Mouse (Mus musculus): ENCODE measurements around the gene Vps9d1. TPM values are rescaled to one million over a fixed set of nuclear protein-coding genes. Genes with fewer than 3 reads are reported as not detected.
"Not testable (repeated sequence)": the region's sequence is repeated elsewhere in the genome, so short reads cannot be mapped to it uniquely, and the experiment has no call there.

Gene Vps9d1
- polyA plus RNA-seq, 1 experiment from 2014 or later, result 29.4 TPM

- H3K4me1 ChIP-seq, result no peaks in the 10 kb centered on the region
- peaks cover 46% of the 10 kb centered on the region for H3K36me3 ChIP-seq
- H3K9me3 ChIP-seq, result no peaks in the 10 kb centered on the region
- H3K27me3 ChIP-seq, result no peaks in the 10 kb centered on the region
- H3K4me2 ChIP-seq, result no peak overlapping the region
- H3K9ac ChIP-seq, result no peak overlapping the region
- H3K4me3 ChIP-seq, result no peak overlapping the region
- ATAC-seq (ENCODE audit: insufficient number of reproducible peaks, low FRiP score, low TSS enrichment, low read depth), result no peak
- no peak overlapping the region for H3K27ac ChIP-seq
- WGBS, result 84% methylated on average over 3 of the region's 3 CpGs
Measured at GRCm38 (mm10) chr8:123203571-123203970, 50.6 kb downstream of the Vps9d1 start.

- H3K4me2 ChIP-seq, result no peak overlapping the region
- H3K4me1 ChIP-seq, result no peaks in the 10 kb centered on the region
- 25% methylated on average over 5 of the region's 5 CpGs for WGBS
- H3K4me3 ChIP-seq, result no peak overlapping the region
- H3K9me3 ChIP-seq, result no peaks in the 10 kb centered on the region
- peaks cover 33% of the 10 kb centered on the region for H3K36me3 ChIP-seq
- H3K9ac ChIP-seq, result no peak overlapping the region
- no peaks in the 10 kb centered on the region for H3K27me3 ChIP-seq
- no peak for ATAC-seq (ENCODE audit: insufficient number of reproducible peaks, low FRiP score, low TSS enrichment, low read depth)
- no peak overlapping the region for H3K27ac ChIP-seq
Measured at GRCm38 (mm10) chr8:123202288-123202687, 51.9 kb downstream of the Vps9d1 start.

DNA sequence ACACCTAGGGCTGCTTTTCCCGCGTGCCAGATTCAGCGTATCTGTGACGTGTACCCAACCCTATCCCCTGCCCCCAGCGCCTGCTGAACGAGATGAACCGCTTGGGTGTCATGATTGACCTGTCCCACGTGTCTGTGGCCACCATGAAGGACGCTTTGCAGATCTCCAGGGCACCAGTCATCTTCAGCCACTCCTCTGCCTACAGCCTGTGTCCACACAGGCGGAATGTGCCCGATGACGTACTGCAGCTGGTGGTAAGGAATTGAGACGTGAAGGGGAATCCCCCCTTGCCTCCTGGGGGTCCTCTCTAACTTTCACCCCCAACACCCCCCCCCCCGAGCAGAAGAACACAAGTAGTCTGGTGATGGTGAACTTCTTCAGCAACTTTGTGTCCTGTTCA, 54.3 kb downstream of the Vps9d1 start:
- peaks cover 12% of the 10 kb centered on the region for H3K36me3 ChIP-seq
- WGBS, result 66% methylated on average over 14 of the region's 14 CpGs
- H3K27ac ChIP-seq, result no peak overlapping the region
- H3K27me3 ChIP-seq, result no peaks in the 10 kb centered on the region
- no peaks in the 10 kb centered on the region for H3K9me3 ChIP-seq
- H3K4me3 ChIP-seq, result no peak overlapping the region
- no peaks in the 10 kb centered on the region for H3K4me1 ChIP-seq
- no peak overlapping the region for H3K4me2 ChIP-seq
- ATAC-seq (ENCODE audit: insufficient number of reproducible peaks, low FRiP score, low TSS enrichment, low read depth), result no peak
- no peak overlapping the region for H3K9ac ChIP-seq

DNA sequence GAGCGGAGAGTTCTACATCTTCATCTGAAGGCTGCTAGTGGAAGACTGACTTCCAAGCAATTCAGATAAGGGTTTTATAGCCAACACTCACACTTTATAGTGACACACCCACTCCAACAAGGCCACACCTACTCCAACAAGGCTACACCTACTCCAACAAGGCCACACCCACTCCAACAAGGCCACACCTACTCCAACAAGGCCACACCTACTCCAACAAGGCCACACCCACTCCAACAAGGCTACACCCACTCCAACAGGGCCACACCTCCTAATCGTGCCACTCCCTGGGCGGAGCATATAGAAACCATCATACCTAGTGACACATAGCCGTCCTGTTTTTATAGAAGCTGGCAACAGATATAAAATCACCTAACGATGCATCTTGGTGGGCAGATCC, 57.1 kb downstream of the Vps9d1 start:
- H3K27me3 ChIP-seq; H3K9me3 ChIP-seq; H3K4me1 ChIP-seq; H3K36me3 ChIP-seq; H3K9ac ChIP-seq; H3K4me3 ChIP-seq; H3K4me2 ChIP-seq; ATAC-seq (ENCODE audit: insufficient number of reproducible peaks, low FRiP score, low TSS enrichment, low read depth); H3K27ac ChIP-seq: not testable (repeated sequence)
- 69% methylated on average over 5 of the region's 5 CpGs for WGBS

- H3K9me3 ChIP-seq, result no peaks in the 10 kb centered on the region
- H3K27me3 ChIP-seq, result no peaks in the 10 kb centered on the region
- H3K9ac ChIP-seq, result no peak overlapping the region
- no peak overlapping the region for H3K4me3 ChIP-seq
- H3K27ac ChIP-seq, result no peak overlapping the region
- H3K36me3 ChIP-seq, result no peaks in the 10 kb centered on the region
- ATAC-seq (ENCODE audit: insufficient number of reproducible peaks, low FRiP score, low TSS enrichment, low read depth), result no peak
- 85% methylated on average over 9 of the region's 9 CpGs for WGBS
- no peak overlapping the region for H3K4me2 ChIP-seq
- peaks cover 6% of the 10 kb centered on the region for H3K4me1 ChIP-seq
Measured at GRCm38 (mm10) chr8:123193771-123194170, 60.4 kb downstream of the Vps9d1 start.

Other genes starting within 250 kb of the Vps9d1 start
- 44.8 and 45.3 TPM in 2 replicates for gene Ankrd11, start 212.1 kb downstream of the Vps9d1 start, polyA plus RNA-seq (2015; fragmentation: Nextera tagmentation; extraction: Ambion mirVana)
- 33.4 and 38.5 TPM in 2 replicates for gene Spg7, start 191.4 kb downstream of the Vps9d1 start, polyA plus RNA-seq (2015; fragmentation: Nextera tagmentation; extraction: Ambion mirVana)
- gene Rpl13, start 152.0 kb downstream of the Vps9d1 start, polyA plus RNA-seq (2015; fragmentation: Nextera tagmentation; extraction: Ambion mirVana), result 1,386 and 1,581 TPM in 2 replicates
- 0.84 and 1.2 TPM in 2 replicates for gene Cpne7, start 137.0 kb downstream of the Vps9d1 start, polyA plus RNA-seq (2015; fragmentation: Nextera tagmentation; extraction: Ambion mirVana)
- gene Sult5a1, start 96.0 kb downstream of the Vps9d1 start, polyA plus RNA-seq (2015; fragmentation: Nextera tagmentation; extraction: Ambion mirVana), result 41.0 and 41.7 TPM in 2 replicates
- gene Dpep1, start 68.1 kb downstream of the Vps9d1 start, polyA plus RNA-seq (2015; fragmentation: Nextera tagmentation; extraction: Ambion mirVana), result 6.9 and 9.0 TPM in 2 replicates
- gene Chmp1a, start 41.6 kb downstream of the Vps9d1 start, polyA plus RNA-seq (2015; fragmentation: Nextera tagmentation; extraction: Ambion mirVana), result 166 and 176 TPM in 2 replicates
- gene Spata33, start 41.5 kb downstream of the Vps9d1 start, polyA plus RNA-seq (2015; fragmentation: Nextera tagmentation; extraction: Ambion mirVana), result 3.5 and 3.9 TPM in 2 replicates
- gene Cdk10, start 29.5 kb downstream of the Vps9d1 start, polyA plus RNA-seq (2015; fragmentation: Nextera tagmentation; extraction: Ambion mirVana), result 30.0 and 33.4 TPM in 2 replicates
- 5.6 and 5.9 TPM in 2 replicates for gene Spata2l, start 18.1 kb downstream of the Vps9d1 start, polyA plus RNA-seq (2015; fragmentation: Nextera tagmentation; extraction: Ambion mirVana)
- gene Zfp276, start 153 bp downstream of the Vps9d1 start, polyA plus RNA-seq (2015; fragmentation: Nextera tagmentation; extraction: Ambion mirVana), result 25.4 and 28.4 TPM in 2 replicates
- 14.8 and 18.6 TPM in 2 replicates for gene Fanca, start 64.2 kb upstream of the Vps9d1 start, polyA plus RNA-seq (2015; fragmentation: Nextera tagmentation; extraction: Ambion mirVana)
- gene Spire2, start 78.4 kb upstream of the Vps9d1 start, polyA plus RNA-seq (2015; fragmentation: Nextera tagmentation; extraction: Ambion mirVana), result 0.93 and 1.2 TPM in 2 replicates
- 187 and 191 TPM in 2 replicates for gene Tcf25, start 119.4 kb upstream of the Vps9d1 start, polyA plus RNA-seq (2015; fragmentation: Nextera tagmentation; extraction: Ambion mirVana)
- 0.08 and 0.15 TPM in 2 replicates for gene Mc1r, start 152.8 kb upstream of the Vps9d1 start, polyA plus RNA-seq (2015; fragmentation: Nextera tagmentation; extraction: Ambion mirVana)
- 4.0 and 5.0 TPM in 2 replicates for gene Tubb3, start 157.1 kb upstream of the Vps9d1 start, polyA plus RNA-seq (2015; fragmentation: Nextera tagmentation; extraction: Ambion mirVana)
- 42.4 and 43.5 TPM in 2 replicates for gene Def8, start 169.2 kb upstream of the Vps9d1 start, polyA plus RNA-seq (2015; fragmentation: Nextera tagmentation; extraction: Ambion mirVana)
- 43.0 and 46.0 TPM in 2 replicates for gene Afg3l1, start 223.6 kb upstream of the Vps9d1 start, polyA plus RNA-seq (2015; fragmentation: Nextera tagmentation; extraction: Ambion mirVana)